Mouse (Mus musculus): ENCODE results near the gene Cpeb2. TPM values are rescaled to one million over a fixed set of nuclear protein-coding genes. Genes with fewer than 3 reads are reported as not detected.

The Cpeb2 gene
- polyA plus RNA-seq, 1 experiment from 2014 or later = 1.4 TPM

GRCm38 (mm10) chr5:43223359-43223758 is 9.6 kb upstream of the Cpeb2 start:
- H3K36me3 ChIP-seq (ENCODE audit: control insufficient read depth, insufficient read depth, low read length) = no peaks in the 10 kb centered on the region
- H3K9me3 ChIP-seq (ENCODE audit: control insufficient read depth, low read length) = no peaks in the 10 kb centered on the region
- WGBS = 75% methylated on average over 4 of the region's 4 CpGs
- H3K9ac ChIP-seq (ENCODE audit: low read depth, low read length) = no peak overlapping the region
- ATAC-seq = no peak
- no peak overlapping the region for H3K4me2 ChIP-seq (ENCODE audit: low read depth, low read length)
- H3K27me3 ChIP-seq (replicated peaks; ENCODE audit: control insufficient read depth, insufficient read depth, low read length) = no peaks in the 10 kb centered on the region
- H3K4me1 ChIP-seq (ENCODE audit: control insufficient read depth, insufficient read depth, low read length) = no peaks in the 10 kb centered on the region
- no peak overlapping the region for H3K4me3 ChIP-seq (ENCODE audit: low read length)
- no peak overlapping the region for H3K27ac ChIP-seq (ENCODE audit: low read length)

- Histone ChIP-seq H3K27me3 (replicated peaks; ENCODE audit: control insufficient read depth, insufficient read depth, low read length) (no peaks in the 10 kb centered on the region), H3K4me3 (ENCODE audit: low read length) (no peak overlapping the region), H3K27ac (ENCODE audit: low read length) (no peak overlapping the region), H3K4me2 (ENCODE audit: low read depth, low read length) (no peak overlapping the region), H3K9me3 (ENCODE audit: control insufficient read depth, low read length) (no peaks in the 10 kb centered on the region), H3K9ac (ENCODE audit: low read depth, low read length) (no peak overlapping the region), H3K4me1 (ENCODE audit: control insufficient read depth, insufficient read depth, low read length) (no peaks in the 10 kb centered on the region), H3K36me3 (ENCODE audit: control insufficient read depth, insufficient read depth, low read length) (no peaks in the 10 kb centered on the region)
- WGBS = 74% methylated on average over 3 of the region's 3 CpGs
- no peak for ATAC-seq
These were observed 8.7 kb upstream of the Cpeb2 start for GRCm38 (mm10) chr5:43224245-43224644.

GRCm38 (mm10) chr5:43226160-43226559 is 6.8 kb upstream of the Cpeb2 start:
- ATAC-seq = no peak
- H3K36me3 ChIP-seq (ENCODE audit: control insufficient read depth, insufficient read depth, low read length) = no peaks in the 10 kb centered on the region

GRCm38 (mm10) chr5:43227607-43228006 is 5.4 kb upstream of the Cpeb2 start:
- Histone ChIP-seq H3K27me3 (replicated peaks; ENCODE audit: control insufficient read depth, insufficient read depth, low read length) (no peaks in the 10 kb centered on the region; the same call in 1 of the 2 replicates), H3K9me3 (ENCODE audit: control insufficient read depth, low read length) (no peaks in the 10 kb centered on the region), H3K4me3 (ENCODE audit: low read length) (no peak overlapping the region), H3K27ac (ENCODE audit: low read length) (no peak overlapping the region), H3K4me2 (ENCODE audit: low read depth, low read length) (no peak overlapping the region), H3K36me3 (ENCODE audit: control insufficient read depth, insufficient read depth, low read length) (no peaks in the 10 kb centered on the region), H3K4me1 (ENCODE audit: control insufficient read depth, insufficient read depth, low read length) (0 out of 2 replicates have a peak, but pooled peaks cover 2% of the 10 kb centered on the region), H3K9ac (ENCODE audit: low read depth, low read length) (no peak overlapping the region)
- ATAC-seq = no peak
- 60% methylated on average over 5 of the region's 5 CpGs for WGBS

More at GRCm38 (mm10) chr5:43226160-43226559, 6.8 kb upstream of the Cpeb2 start:
- Histone ChIP-seq H3K4me1 (ENCODE audit: control insufficient read depth, insufficient read depth, low read length) (no peaks in the 10 kb centered on the region), H3K27me3 (replicated peaks; ENCODE audit: control insufficient read depth, insufficient read depth, low read length) (no peaks in the 10 kb centered on the region; the same call in 1 of the 2 replicates), H3K9ac (ENCODE audit: low read depth, low read length) (no peak overlapping the region), H3K9me3 (ENCODE audit: control insufficient read depth, low read length) (no peaks in the 10 kb centered on the region), H3K4me3 (ENCODE audit: low read length) (no peak overlapping the region), H3K27ac (ENCODE audit: low read length) (no peak overlapping the region), H3K4me2 (ENCODE audit: low read depth, low read length) (no peak overlapping the region)

GRCm38 (mm10) chr5:43231061-43231460 is 1.9 kb upstream of the Cpeb2 start:
- WGBS = 75% methylated on average over 2 of the region's 2 CpGs
- H3K4me2 ChIP-seq (ENCODE audit: low read depth, low read length) = no peak overlapping the region
- no peak overlapping the region for H3K4me3 ChIP-seq (ENCODE audit: low read length)

GRCm38 (mm10) chr5:43232149-43232479 is 856 bp upstream of the Cpeb2 start:
- H3K9ac ChIP-seq (ENCODE audit: low read depth, low read length) = peak overlapping the region; percentile 94
- H3K36me3 ChIP-seq (ENCODE audit: control insufficient read depth, insufficient read depth, low read length) = no peaks in the 10 kb centered on the region
- no peaks in the 10 kb centered on the region; the same call in 1 of the 2 replicates for H3K27me3 ChIP-seq (replicated peaks; ENCODE audit: control insufficient read depth, insufficient read depth, low read length)
- peak overlapping the region; percentile 76 for H3K27ac ChIP-seq (ENCODE audit: low read length)
- peak overlapping the region; percentile 84 for H3K4me2 ChIP-seq (ENCODE audit: low read depth, low read length)
- H3K4me1 ChIP-seq (ENCODE audit: control insufficient read depth, insufficient read depth, low read length) = peaks cover 5% of the 10 kb centered on the region; the same call in 1 of the 2 replicates
- no peak for ATAC-seq
- no peaks in the 10 kb centered on the region for H3K9me3 ChIP-seq (ENCODE audit: control insufficient read depth, low read length)
- peak overlapping the region; percentile 76 for H3K4me3 ChIP-seq (ENCODE audit: low read length)
- 2% methylated on average over 6 of the region's 6 CpGs for WGBS

More at GRCm38 (mm10) chr5:43231061-43231460, 1.9 kb upstream of the Cpeb2 start:
- no peak overlapping the region for H3K27ac ChIP-seq (ENCODE audit: low read length)
- no peaks in the 10 kb centered on the region for H3K36me3 ChIP-seq (ENCODE audit: control insufficient read depth, insufficient read depth, low read length)
- H3K4me1 ChIP-seq (ENCODE audit: control insufficient read depth, insufficient read depth, low read length) = peaks cover 4% of the 10 kb centered on the region; the same call in 1 of the 2 replicates
- no peak overlapping the region for H3K9ac ChIP-seq (ENCODE audit: low read depth, low read length)
- ATAC-seq = no peak
- H3K27me3 ChIP-seq (replicated peaks; ENCODE audit: control insufficient read depth, insufficient read depth, low read length) = no peaks in the 10 kb centered on the region; the same call in 1 of the 2 replicates
- H3K9me3 ChIP-seq (ENCODE audit: control insufficient read depth, low read length) = no peaks in the 10 kb centered on the region

- H3K27ac ChIP-seq (ENCODE audit: low read length) = peak overlapping the region; percentile 99
- no peaks in the 10 kb centered on the region for H3K36me3 ChIP-seq (ENCODE audit: control insufficient read depth, insufficient read depth, low read length)
- H3K4me3 ChIP-seq (ENCODE audit: low read length) = peak overlapping the region; percentile 76
- peak overlapping the region; percentile 73 for H3K4me2 ChIP-seq (ENCODE audit: low read depth, low read length)
- ATAC-seq = peak; percentile 59
- WGBS = under 1% methylated on average over 74 of the region's 101 CpGs
- H3K27me3 ChIP-seq (replicated peaks; ENCODE audit: control insufficient read depth, insufficient read depth, low read length) = no peaks in the 10 kb centered on the region; the same call in 1 of the 2 replicates
- H3K4me1 ChIP-seq (ENCODE audit: control insufficient read depth, insufficient read depth, low read length) = peaks cover 5% of the 10 kb centered on the region; the same call in 1 of the 2 replicates
- H3K9me3 ChIP-seq (ENCODE audit: control insufficient read depth, low read length) = no peaks in the 10 kb centered on the region
- peak overlapping the region; percentile 94 for H3K9ac ChIP-seq (ENCODE audit: low read depth, low read length)
These were observed 579 bp downstream of the Cpeb2 start for GRCm38 (mm10) chr5:43233316-43234181.

GRCm38 (mm10) chr5:43234321-43235185 is 1.6 kb downstream of the Cpeb2 start:
- under 1% methylated on average over 98 of the region's 113 CpGs for WGBS
- H3K9ac ChIP-seq (ENCODE audit: low read depth, low read length) = peak overlapping the region; percentile 94
- peak; percentile 41 for ATAC-seq

More at GRCm38 (mm10) chr5:43234321-43235185, 1.6 kb downstream of the Cpeb2 start:
- Histone ChIP-seq H3K27me3 (replicated peaks; ENCODE audit: control insufficient read depth, insufficient read depth, low read length) (no peaks in the 10 kb centered on the region; the same call in 1 of the 2 replicates), H3K4me3 (ENCODE audit: low read length) (peak overlapping the region; percentile 76), H3K9me3 (ENCODE audit: control insufficient read depth, low read length) (no peaks in the 10 kb centered on the region), H3K4me2 (ENCODE audit: low read depth, low read length) (peak overlapping the region; percentile 73), H3K27ac (ENCODE audit: low read length) (peak overlapping the region; percentile 99), H3K4me1 (ENCODE audit: control insufficient read depth, insufficient read depth, low read length) (peaks cover 5% of the 10 kb centered on the region; the same call in 1 of the 2 replicates), H3K36me3 (ENCODE audit: control insufficient read depth, insufficient read depth, low read length) (no peaks in the 10 kb centered on the region)
